20 mouse cellular contexts compared by ENCODE assay signal in genomic region chr8:120859881-120860280, GRCm38 (mm10).
DNase-seq lines count a peak whose midpoint lies in the region; ATAC-seq and TF ChIP-seq lines count a peak whose summit lies in the region.
"Had no signal": no experiment of that assay in that cellular context is flagged by ENCODE, and none has a peak within 500 bp of the region (broad histone marks: within the 10 kb centered on the region; RNA-seq: fewer than 3 reads in every experiment).

No protein-coding gene starts in this region.

- H3K4me3 ChIP-seq in heart, embryonic 12.5 days = no peak overlapping the region
- no peak overlapping the region for H3K4me3 ChIP-seq in heart, adult 2 months
- H3K4me3 ChIP-seq in lung, embryonic 15.5 days = no peak overlapping the region
- no peak overlapping the region for H3K4me3 ChIP-seq in intestine, embryonic 16.5 days (ENCODE audit: low read length)
- no peak overlapping the region for H3K4me3 ChIP-seq in kidney, embryonic 16.5 days (ENCODE audit: low read length)
- H3K4me3 ChIP-seq in thymus, adult 2 months (ENCODE audit: control insufficient read depth, insufficient read depth, low read length) = no peak overlapping the region
- H3K4me3 ChIP-seq: forebrain, embryonic 10.5 days; limb, embryonic 15.5 days; midbrain, embryonic 15.5 days; myocyte had no signal

- DNase-seq in heart, adult 2 months = no peak
- no peak for DNase-seq in lung, postnatal 36 days
- no peak for DNase-seq in thymus, adult 2 months
- DNase-seq: adrenal gland, postnatal 14 days; cerebellum, adult 11 months; cerebellum, postnatal 10 days; forebrain, postnatal 0 days; kidney, adult 11 months; kidney, postnatal 10 days; lung, postnatal 14 days; thymus, postnatal 36 days had no signal

- H3K9me3 ChIP-seq in heart, embryonic 12.5 days (replicated peaks) = peaks cover 11% of the 10 kb centered on the region
- H3K9me3 ChIP-seq in lung, embryonic 15.5 days = no peaks in the 10 kb centered on the region
- no peaks in the 10 kb centered on the region; the same call in 1 of the 2 replicates for H3K9me3 ChIP-seq in intestine, embryonic 16.5 days (ENCODE audit: control insufficient read depth, low read length)
- H3K9me3 ChIP-seq in kidney, embryonic 16.5 days (ENCODE audit: low read length) = no peaks in the 10 kb centered on the region
- H3K9me3 ChIP-seq: forebrain, embryonic 10.5 days; limb, embryonic 15.5 days; midbrain, embryonic 15.5 days had no signal

- no peak overlapping the region for H3K27ac ChIP-seq in heart, embryonic 12.5 days (ENCODE audit: poor library complexity, severe bottlenecking)
- no peak overlapping the region for H3K27ac ChIP-seq in heart, adult 2 months
- peak overlapping the region; percentile 97 for H3K27ac ChIP-seq in lung, embryonic 15.5 days
- H3K27ac ChIP-seq in intestine, embryonic 16.5 days (ENCODE audit: low read length) = peak overlapping the region; percentile 94
- H3K27ac ChIP-seq in kidney, embryonic 16.5 days (ENCODE audit: low read length) = no peak overlapping the region
- H3K27ac ChIP-seq in thymus, adult 2 months (ENCODE audit: control insufficient read depth, insufficient read depth, low read length) = no peak overlapping the region
- H3K27ac ChIP-seq: forebrain, embryonic 10.5 days; hindbrain, embryonic 14.5 days; limb, embryonic 15.5 days; midbrain, embryonic 15.5 days had no signal

- TF ChIP-seq CTCF in heart, adult 2 months (IDR thresholded peaks at IDR 0.05) = no peak
- no peak for TF ChIP-seq CTCF in thymus, adult 2 months (IDR thresholded peaks at IDR 0.05; ENCODE audit: borderline replicate concordance, control insufficient read depth, extremely low read depth, insufficient read depth, low read length, poor library complexity)

- H3K9ac ChIP-seq in heart, embryonic 12.5 days = no peak overlapping the region
- no peak overlapping the region for H3K9ac ChIP-seq in heart, adult 2 months (ENCODE audit: low read depth, low read length)
- H3K9ac ChIP-seq in lung, embryonic 15.5 days = no peak overlapping the region
- H3K9ac ChIP-seq in intestine, embryonic 16.5 days (ENCODE audit: low read depth, low read length) = peak overlapping the region; percentile 35; the same call in 1 of the 2 replicates
- no peak overlapping the region for H3K9ac ChIP-seq in kidney, embryonic 16.5 days (replicated peaks; ENCODE audit: low read length)
- H3K9ac ChIP-seq: forebrain, postnatal 0 days; hindbrain, embryonic 14.5 days; limb, embryonic 15.5 days; midbrain, embryonic 15.5 days had no signal

- H3K36me3 ChIP-seq in heart, embryonic 12.5 days = no peaks in the 10 kb centered on the region
- no peaks in the 10 kb centered on the region for H3K36me3 ChIP-seq in heart, adult 2 months (ENCODE audit: control insufficient read depth, insufficient read depth, low read length)
- no peaks in the 10 kb centered on the region for H3K36me3 ChIP-seq in lung, embryonic 15.5 days
- no peaks in the 10 kb centered on the region for H3K36me3 ChIP-seq in intestine, embryonic 16.5 days (ENCODE audit: control insufficient read depth, insufficient read depth, low read length)
- H3K36me3 ChIP-seq in kidney, embryonic 16.5 days (ENCODE audit: insufficient read depth, low read length) = no peaks in the 10 kb centered on the region
- H3K36me3 ChIP-seq in thymus, adult 2 months (ENCODE audit: control insufficient read depth, insufficient read depth, low read length) = no peaks in the 10 kb centered on the region
- H3K36me3 ChIP-seq: forebrain, embryonic 10.5 days; limb, embryonic 15.5 days; midbrain, embryonic 15.5 days had no signal

- peak overlapping the region; percentile 26; the same call in 1 of the 2 replicates for H3K4me2 ChIP-seq in heart, embryonic 12.5 days
- peak overlapping the region; percentile 14; the same call in 1 of the 2 replicates for H3K4me2 ChIP-seq in lung, embryonic 15.5 days
- 0 out of 2 replicates have a peak overlapping the region, but pooled peaks have one; percentile 17 for H3K4me2 ChIP-seq in intestine, embryonic 16.5 days (ENCODE audit: low read depth, low read length)
- H3K4me2 ChIP-seq in kidney, embryonic 16.5 days (replicated peaks; ENCODE audit: low read depth, low read length) = no peak overlapping the region
- H3K4me2 ChIP-seq: hindbrain, embryonic 14.5 days; limb, embryonic 15.5 days; midbrain, embryonic 15.5 days had no signal

- peaks cover 20% of the 10 kb centered on the region for H3K4me1 ChIP-seq in heart, embryonic 12.5 days (replicated peaks)
- no peaks in the 10 kb centered on the region for H3K4me1 ChIP-seq in heart, adult 2 months (ENCODE audit: control insufficient read depth, insufficient read depth, low read length)
- H3K4me1 ChIP-seq in lung, embryonic 15.5 days = peaks cover 43% of the 10 kb centered on the region
- H3K4me1 ChIP-seq in intestine, embryonic 16.5 days (ENCODE audit: control insufficient read depth, insufficient read depth, low read length) = peaks cover 14% of the 10 kb centered on the region; the same call in 1 of the 2 replicates
- no peaks in the 10 kb centered on the region for H3K4me1 ChIP-seq in kidney, embryonic 16.5 days (ENCODE audit: insufficient read depth, low read length)
- H3K4me1 ChIP-seq in thymus, adult 2 months (replicated peaks; ENCODE audit: control insufficient read depth, insufficient read depth, low read length) = no peaks in the 10 kb centered on the region
- H3K4me1 ChIP-seq: midbrain, embryonic 15.5 days had no signal

- 25% methylated on average over 14 of the region's 14 CpGs for WGBS in heart, embryonic 12.5 days
- WGBS in heart, adult 2 months = 47% methylated on average over 14 of the region's 14 CpGs
- WGBS in lung, embryonic 15.5 days = 34% methylated on average over 14 of the region's 14 CpGs
- WGBS in intestine, embryonic 16.5 days = 60% methylated on average over 14 of the region's 14 CpGs
- 76% methylated on average over 14 of the region's 14 CpGs for WGBS in kidney, embryonic 16.5 days
- 94% methylated on average over 14 of the region's 14 CpGs for WGBS in thymus, adult 2 months

- no peak for TF ChIP-seq POLR2A in heart, adult 2 months (IDR thresholded peaks at IDR 0.05; ENCODE audit: insufficient read depth, low read depth, low read length)
- TF ChIP-seq POLR2A in thymus, adult 2 months (IDR thresholded peaks at IDR 0.05; ENCODE audit: control insufficient read depth, extremely low read depth, insufficient read depth, low read length, poor library complexity) = no peak

- peaks cover 70% of the 10 kb centered on the region for H3K27me3 ChIP-seq in heart, embryonic 12.5 days (replicated peaks)
- peaks cover 7% of the 10 kb centered on the region; the same call in 1 of the 2 replicates for H3K27me3 ChIP-seq in heart, adult 2 months (ENCODE audit: control insufficient read depth, insufficient read depth, low read length)
- no peaks in the 10 kb centered on the region for H3K27me3 ChIP-seq in lung, embryonic 15.5 days
- no peaks in the 10 kb centered on the region for H3K27me3 ChIP-seq in intestine, embryonic 16.5 days (replicated peaks; ENCODE audit: control insufficient read depth, insufficient read depth, low read length)
- peaks cover 3% of the 10 kb centered on the region; the same call in 1 of the 2 replicates for H3K27me3 ChIP-seq in kidney, embryonic 16.5 days (ENCODE audit: insufficient read depth, low read length)
- no peaks in the 10 kb centered on the region for H3K27me3 ChIP-seq in thymus, adult 2 months (ENCODE audit: control insufficient read depth, insufficient read depth, low read length)
- H3K27me3 ChIP-seq: midbrain, embryonic 15.5 days had no signal

- ATAC-seq in heart, embryonic 12.5 days (ENCODE audit: insufficient number of reproducible peaks, low FRiP score) = no peak
- peak; percentile 15; the same call in 1 of the 2 replicates for ATAC-seq in lung, embryonic 15.5 days (ENCODE audit: borderline replicate concordance, extremely low read depth, low FRiP score, low TSS enrichment)
- no peak for ATAC-seq in intestine, embryonic 16.5 days
- no peak; the same call in 1 of the 2 replicates for ATAC-seq in kidney, embryonic 16.5 days (ENCODE audit: low FRiP score, low TSS enrichment)
- ATAC-seq: forebrain, postnatal 0 days; midbrain, embryonic 15.5 days had no signal

- H3K79me2 ChIP-seq in heart, adult 2 months (replicated peaks; ENCODE audit: control insufficient read depth, insufficient read depth, low read length) = no peaks in the 10 kb centered on the region

- intact Hi-C loops in heart, adult 2 months (cut with DNase I) = no loop called here

- no peak for TF ChIP-seq EP300 in heart, adult 2 months (IDR thresholded peaks at IDR 0.05; ENCODE audit: insufficient read depth, low read depth, low read length)

Comparison
In these comparisons a context has a peak if more than half of its experiments do, and no peak if none do; other contexts are left out.
1. H3K27ac ChIP-seq: peak in lung, embryonic 15.5 days (single experiment) and intestine, embryonic 16.5 days (single experiment); none in heart, embryonic 12.5 days (single experiment), heart, adult 2 months (single experiment), kidney, embryonic 16.5 days (single experiment) and thymus, adult 2 months (single experiment).